Mouse (Mus musculus) MEL (cell line): Measurements from ENCODE around the gene Rorb. TPM values are rescaled to one million over a fixed set of nuclear protein-coding genes. Genes with fewer than 3 reads are reported as not detected.

ENCODE experiments used
- DNase-seq: peaks from one replicate; pipeline ENCODE4 v3.0.0; 2011; ENCODE audit warnings: low read depth, low spot score
- H3K27ac ChIP-seq: 2 replicates; pipeline ENCODE4 v1.5.1; 2012; ENCODE audit warnings: low read depth, mild to moderate bottlenecking, control low read depth, low read length, moderate library complexity; ENCODE audit not compliant: control insufficient read depth
- H3K27me3 ChIP-seq, 2 experiments: fragments of 150-350 bp in 1 of 2; sonication (generic) in 1 of 2; 2 replicates each; pipeline ENCODE4 v1.6.1; 2012; ENCODE audit warnings: low read length in 2 of 2, mild to moderate bottlenecking in 2 of 2, improper control_type of control experiment in 1 of 2, moderate library complexity in 1 of 2; ENCODE audit not compliant: insufficient read depth in 2 of 2, control insufficient read depth in 1 of 2
- H3K36me3 ChIP-seq, 2 experiments: 2 replicates each; pipeline ENCODE4 v1.6.1; 2012 to 2014; ENCODE audit warnings: low read length in 2 of 2, improper control_type of control experiment in 1 of 2, inconsistent platforms in 1 of 2, mild to moderate bottlenecking in 1 of 2; ENCODE audit not compliant: insufficient read depth in 2 of 2, control insufficient read depth in 1 of 2
- H3K4me1 ChIP-seq, 2 experiments: fragments of 150-350 bp in 1 of 2; sonication (generic) in 1 of 2; 2 replicates each; pipeline ENCODE4 v1.6.1; 2012; ENCODE audit warnings: low read length in 2 of 2, improper control_type of control experiment in 1 of 2, mild to moderate bottlenecking in 1 of 2; ENCODE audit not compliant: insufficient read depth in 2 of 2, control insufficient read depth in 1 of 2
- H3K4me3 ChIP-seq, 2 experiments: fragments of 150-350 bp in 1 of 2; sonication (generic) in 1 of 2; 2 replicates each; pipeline ENCODE4 v1.5.1; 2012; ENCODE audit warnings: low read depth in 2 of 2, low read length in 2 of 2, mild to moderate bottlenecking in 2 of 2, moderate library complexity in 2 of 2, control low read depth in 1 of 2, improper control_type of control experiment in 1 of 2; ENCODE audit not compliant: control insufficient read depth in 1 of 2, insufficient read depth in 1 of 2
- H3K79me2 ChIP-seq: 2 replicates; pipeline ENCODE4 v1.6.1; 2012; ENCODE audit warnings: mild to moderate bottlenecking, low read length, moderate library complexity; ENCODE audit not compliant: control insufficient read depth, poor library complexity, insufficient read depth
- H3K9ac ChIP-seq: 2 replicates; pipeline ENCODE4 v1.6.1; 2012; ENCODE audit warnings: low read depth, mild to moderate bottlenecking, control low read depth, low read length, moderate library complexity; ENCODE audit not compliant: control insufficient read depth, poor library complexity, severe bottlenecking
- H3K9me3 ChIP-seq: fragments of 150-350 bp; sonication (generic); replicated peaks from 2 replicates; pipeline ENCODE4 v1.6.1; 2012; ENCODE audit warnings: mild to moderate bottlenecking, low read length, improper control_type of control experiment, moderate library complexity; ENCODE audit not compliant: insufficient read depth
- CHD2 ChIP-seq: IDR thresholded peaks from 2 replicates; pipeline ENCODE4 v1.6.1; 2011; ENCODE audit warnings: low read length, improper control_type of control experiment
- CTCF ChIP-seq, 3 experiments: IDR thresholded peaks in 2 of 3; conservative IDR thresholded peaks in 1 of 3; 2 replicates each; pipeline ENCODE4 v1.5.1; 2011 to 2012; ENCODE audit warnings: low read length in 3 of 3, low read depth in 2 of 3, mild to moderate bottlenecking in 2 of 3, improper control_type of control experiment in 1 of 3, inconsistent platforms in 1 of 3, mixed read lengths in 1 of 3, moderate library complexity in 1 of 3; ENCODE audit not compliant: control insufficient read depth in 1 of 3, insufficient read depth in 1 of 3, poor library complexity in 1 of 3, severe bottlenecking in 1 of 3
- E2F4 ChIP-seq: IDR thresholded peaks from 2 replicates; pipeline ENCODE4 v1.6.1; 2011; ENCODE audit warnings: low read depth, low read length, improper control_type of control experiment, borderline replicate concordance
- ELF1 ChIP-seq: IDR thresholded peaks from 2 replicates; pipeline ENCODE4 v1.6.1; 2014; ENCODE audit warnings: low read depth, mild to moderate bottlenecking, inconsistent platforms, low read length, improper control_type of control experiment, moderate library complexity
- GABPA ChIP-seq: IDR thresholded peaks from 2 replicates; pipeline ENCODE4 v1.6.1; 2012; ENCODE audit warnings: low read depth, mild to moderate bottlenecking, inconsistent platforms, low read length, improper control_type of control experiment, moderate library complexity
- MYB ChIP-seq: IDR thresholded peaks from 2 replicates; pipeline ENCODE4 v1.6.1; 2011; ENCODE audit warnings: mild to moderate bottlenecking, low read depth, low read length, improper control_type of control experiment
- POLR2AphosphoS2 ChIP-seq: IDR thresholded peaks from 2 replicates; pipeline ENCODE4 v1.6.1; 2011; ENCODE audit warnings: low read length, improper control_type of control experiment
- POLR2AphosphoS5 ChIP-seq: IDR thresholded peaks from 2 replicates; pipeline ENCODE4 v1.6.1; 2012; ENCODE audit warnings: low read depth, borderline replicate concordance, mild to moderate bottlenecking, inconsistent platforms, low read length, moderate library complexity, mixed read lengths
- RAD21 ChIP-seq: IDR thresholded peaks from 2 replicates; pipeline ENCODE4 v1.6.1; 2011; ENCODE audit warnings: mild to moderate bottlenecking, low read depth, low read length, improper control_type of control experiment
- RCOR1 ChIP-seq: IDR thresholded peaks from 2 replicates; pipeline ENCODE4 v1.6.1; 2012; ENCODE audit warnings: low read depth, mild to moderate bottlenecking, inconsistent platforms, low read length, improper control_type of control experiment
- SMC3 ChIP-seq: IDR thresholded peaks from 2 replicates; pipeline ENCODE4 v1.6.1; 2011; ENCODE audit warnings: low read depth, low read length, improper control_type of control experiment
- TCF12 ChIP-seq: IDR thresholded peaks from 2 replicates; pipeline ENCODE4 v1.6.1; 2014; ENCODE audit warnings: low read depth, mild to moderate bottlenecking, inconsistent platforms, low read length, improper control_type of control experiment, moderate library complexity
- USF1 ChIP-seq: IDR thresholded peaks from 2 replicates; pipeline ENCODE4 v1.6.1; 2014; ENCODE audit warnings: low read depth, mild to moderate bottlenecking, inconsistent platforms, low read length, improper control_type of control experiment, moderate library complexity
- USF2 ChIP-seq, 2 experiments: IDR thresholded peaks; 2 replicates each; pipeline ENCODE4 v1.6.1; 2011 to 2012; ENCODE audit warnings: improper control_type of control experiment in 2 of 2, low read length in 2 of 2, borderline replicate concordance in 1 of 2, inconsistent platforms in 1 of 2, low read depth in 1 of 2, mild to moderate bottlenecking in 1 of 2; ENCODE audit not compliant: insufficient read depth in 1 of 2
- ZKSCAN1 ChIP-seq: IDR thresholded peaks from 2 replicates; pipeline ENCODE4 v1.6.1; 2012; ENCODE audit warnings: low read depth, mild to moderate bottlenecking, inconsistent platforms, low read length, improper control_type of control experiment, moderate library complexity
- ZNF384 ChIP-seq: IDR thresholded peaks from 2 replicates; pipeline ENCODE4 v1.6.1; 2012; ENCODE audit warnings: low read depth, mild to moderate bottlenecking, inconsistent platforms, low read length, improper control_type of control experiment
- polyA plus RNA-seq, 2 experiments: library from polyadenylated mRNA; stranded (reverse) in 1 of 2; unstranded in 1 of 2; fragments of >175 nt in 1 of 2; fragments of >200 nt in 1 of 2; gene quantifications; 2 replicates each; pipeline versions ENCODE4 v1.2.1 to v1.2.4; 2012; ENCODE audit warnings: low replicate concordance in 2 of 2, low read depth in 1 of 2; ENCODE audit not compliant: insufficient read length in 2 of 2, insufficient read depth in 1 of 2, missing spikeins in 1 of 2
- total RNA-seq: library from RNA; depleted of rRNA; stranded (reverse); fragments of 300-350 nt; gene quantifications from 2 replicates; pipeline ENCODE4 v1.2.3, GENCODE M21; 2012

The Rorb gene
- total and polyA plus RNA-seq, 3 experiments: not detected

GRCm38 (mm10) chr19:19033974-19034373 lies 77.0 kb downstream of the Rorb start:
- Histone ChIP-seq H3K9me3 (no peaks in the 10 kb centered on the region), H3K79me2 (no peaks in the 10 kb centered on the region), H3K36me3 (no peaks in the 10 kb centered on the region), H3K27me3 (no peaks in the 10 kb centered on the region; a peak in 1 of 4 replicates), H3K9ac (no peak overlapping the region), H3K4me3 (no peak overlapping the region), H3K27ac (no peak overlapping the region), H3K4me1 (no peaks in the 10 kb centered on the region)
- DNase-seq: no peak
- no peak for TF ChIP-seq GABPA
- no peak for TF ChIP-seq CHD2
- TF ChIP-seq MYB: no peak
- no peak for TF ChIP-seq USF1
- no peak for TF ChIP-seq POLR2AphosphoS5
- TF ChIP-seq CTCF (IDR thresholded peaks at IDR 0.05 in 2 of 3, conservative IDR thresholded peaks at IDR 0.05 in 1 of 3; ENCODE audit: control insufficient read depth in 1 of 3, insufficient read depth in 1 of 3, low read depth in 2 of 3, low read length in 3 of 3, poor library complexity in 1 of 3, severe bottlenecking in 1 of 3): no peak
- TF ChIP-seq RCOR1: no peak
- TF ChIP-seq ZKSCAN1: no peak
- TF ChIP-seq ZNF384: no peak
- TF ChIP-seq E2F4: no peak
- TF ChIP-seq POLR2AphosphoS2: no peak
- TF ChIP-seq SMC3: no peak
- TF ChIP-seq RAD21: no peak
- TF ChIP-seq USF2 (IDR thresholded peaks at IDR 0.05; ENCODE audit: borderline replicate concordance in 1 of 2, insufficient read depth in 1 of 2, low read depth in 1 of 2, low read length in 2 of 2): no peak

- Histone ChIP-seq H3K4me3 (no peak overlapping the region), H3K27ac (no peak overlapping the region), H3K9ac (no peak overlapping the region), H3K79me2 (no peaks in the 10 kb centered on the region), H3K36me3 (no peaks in the 10 kb centered on the region), H3K27me3 (no peaks in the 10 kb centered on the region; a peak in 1 of 4 replicates), H3K9me3 (no peaks in the 10 kb centered on the region), H3K4me1 (no peaks in the 10 kb centered on the region)
- TF ChIP-seq ELF1 (no peak), TCF12 (no peak)
- TF ChIP-seq, all 39 proteins: peak for 0
- no peak for DNase-seq
These were observed 105.9 kb downstream of the Rorb start for GRCm38 (mm10) chr19:19005144-19005543.
